Mouse (Mus musculus): ENCODE data around the gene Slc20a1. TPM values are rescaled to one million over a fixed set of nuclear protein-coding genes. Genes with fewer than 3 reads are reported as not detected.

The Slc20a1 gene
- polyA plus RNA-seq, 1 experiment from 2014 or later: 60.4 TPM

DNA sequence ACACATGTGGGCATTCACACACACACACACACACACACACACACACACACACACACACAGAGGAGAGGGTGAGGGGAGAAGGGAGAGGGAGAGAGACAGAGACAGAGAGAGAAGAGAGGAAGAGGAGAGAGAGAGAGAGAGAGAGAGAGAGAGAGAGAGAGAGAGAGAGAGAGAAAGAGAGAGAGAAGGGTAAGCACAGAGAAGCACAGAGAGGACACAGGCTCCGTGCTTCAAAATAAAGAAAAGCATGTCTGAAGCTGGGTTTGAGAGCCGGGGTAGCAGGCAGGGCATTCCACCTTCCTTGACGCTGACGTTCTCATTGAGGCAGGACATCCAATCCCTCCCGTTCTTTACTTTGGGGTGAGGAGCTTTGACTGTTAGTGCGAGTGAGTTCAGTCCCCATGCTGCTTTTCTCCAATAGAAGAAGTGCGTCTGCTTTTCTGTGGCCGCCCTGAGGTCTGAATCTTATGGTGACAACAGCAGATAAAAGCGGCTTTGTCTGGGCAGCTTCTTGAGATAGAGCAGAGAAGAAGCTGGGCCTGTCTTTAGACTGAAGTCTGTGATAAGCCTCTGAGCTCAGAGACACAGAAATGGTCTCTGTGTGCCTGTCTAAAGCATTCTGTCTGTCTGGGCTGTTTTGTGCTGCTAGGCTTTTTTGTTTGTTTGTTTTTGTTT, 35.4 kb downstream of the Slc20a1 start:
- WGBS: 39% methylated on average over 9 of the region's 9 CpGs
- no peak for ATAC-seq (replicated peaks)

DNA sequence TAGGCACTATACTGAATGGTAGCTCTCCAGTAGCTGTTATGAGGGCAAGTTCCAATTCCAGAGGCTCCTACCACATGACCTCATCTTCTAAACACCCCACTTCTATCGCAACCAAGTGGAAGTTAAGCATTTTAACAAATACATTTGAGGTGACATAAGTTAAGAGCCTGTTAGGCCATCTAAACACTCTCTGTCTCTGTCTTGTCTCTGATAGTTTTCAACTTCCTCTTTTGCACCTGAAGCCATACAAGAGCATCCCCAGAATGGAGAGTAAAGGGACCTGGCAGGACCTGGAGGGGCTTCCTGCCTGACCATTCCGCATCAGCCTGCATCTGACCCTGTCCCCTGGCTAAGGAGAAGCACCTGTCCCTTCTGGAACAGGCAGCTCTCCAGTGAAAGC, 36.2 kb downstream of the Slc20a1 start:
- ATAC-seq (replicated peaks): no peak
- WGBS: 91% methylated on average over 2 of the region's 2 CpGs
- no peaks in the 10 kb centered on the region for H3K36me3 ChIP-seq (replicated peaks)
- no peak overlapping the region for H3K27ac ChIP-seq
- no peak overlapping the region for H3K4me3 ChIP-seq
- no peak overlapping the region for H3K4me2 ChIP-seq
- no peaks in the 10 kb centered on the region for H3K27me3 ChIP-seq (replicated peaks)
- H3K9me3 ChIP-seq: no peaks in the 10 kb centered on the region
- no peaks in the 10 kb centered on the region for H3K4me1 ChIP-seq
- H3K9ac ChIP-seq: no peak overlapping the region

More for the DNA sequence above, 35.4 kb downstream of the Slc20a1 start:
- Histone ChIP-seq H3K4me1 (no peaks in the 10 kb centered on the region), H3K4me3 (no peak overlapping the region), H3K27ac (no peak overlapping the region), H3K27me3 (replicated peaks) (no peaks in the 10 kb centered on the region), H3K9me3 (no peaks in the 10 kb centered on the region), H3K4me2 (no peak overlapping the region), H3K9ac (no peak overlapping the region), H3K36me3 (replicated peaks) (no peaks in the 10 kb centered on the region)

DNA sequence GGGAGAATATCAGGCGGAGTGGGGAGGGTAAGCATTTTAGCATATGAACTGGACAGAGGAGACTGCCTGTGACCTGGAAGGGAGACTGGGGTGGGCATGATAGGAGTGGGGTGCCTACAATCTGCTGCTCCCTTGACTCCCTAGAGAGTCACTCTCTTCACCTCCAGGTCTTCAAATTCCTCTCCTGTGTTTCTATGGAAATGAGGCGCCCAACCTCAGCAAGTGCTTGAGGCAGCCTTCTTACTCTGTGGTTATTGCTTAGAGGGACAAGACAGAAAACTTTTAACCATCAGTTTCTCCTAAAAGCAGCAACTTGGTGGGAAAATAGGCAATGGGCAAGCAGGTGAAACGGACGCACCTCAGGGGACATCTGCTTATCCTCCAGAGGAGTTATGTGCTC, 38.0 kb downstream of the Slc20a1 start:
- Histone ChIP-seq H3K27ac (no peak overlapping the region), H3K4me1 (no peaks in the 10 kb centered on the region), H3K27me3 (replicated peaks) (no peaks in the 10 kb centered on the region), H3K36me3 (replicated peaks) (no peaks in the 10 kb centered on the region), H3K4me2 (no peak overlapping the region), H3K9me3 (no peaks in the 10 kb centered on the region), H3K4me3 (no peak overlapping the region), H3K9ac (no peak overlapping the region)
- ATAC-seq (replicated peaks): no peak
- WGBS: 69% methylated on average over 4 of the region's 4 CpGs

DNA sequence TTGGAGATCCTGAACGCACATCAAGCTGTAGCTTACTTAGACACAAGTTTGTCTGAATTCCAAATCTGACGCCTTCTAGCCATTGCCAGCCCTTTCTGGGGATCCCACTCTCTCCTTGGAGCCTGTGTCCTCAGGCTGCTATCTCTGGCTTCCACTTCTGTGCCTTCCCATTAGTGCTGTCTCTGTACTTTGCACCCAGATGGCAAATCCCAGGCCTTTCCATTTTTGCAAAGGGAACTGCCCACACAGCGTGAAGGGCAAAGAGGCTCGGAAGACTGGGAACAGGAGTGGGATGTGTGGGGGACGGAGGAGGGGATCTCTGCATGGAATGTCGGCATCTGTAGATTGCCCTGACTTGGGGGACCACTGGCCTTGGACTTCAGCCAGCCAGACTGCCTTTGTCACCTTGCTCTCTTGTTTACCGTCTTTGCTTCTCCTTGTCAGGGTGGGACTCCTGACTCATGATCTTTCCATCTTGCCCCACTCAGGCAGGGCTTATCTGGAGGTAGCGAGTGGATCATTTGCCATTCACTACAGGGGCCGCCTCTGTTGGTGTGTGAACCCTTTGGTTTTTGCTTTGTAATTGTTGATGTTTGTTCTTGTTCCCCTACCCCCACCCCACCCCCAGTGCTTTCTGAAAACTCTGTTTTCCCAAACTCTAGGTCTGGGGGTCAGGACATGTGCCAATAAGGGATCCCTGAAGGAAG, 42.3 kb downstream of the Slc20a1 start:
- 75% methylated on average over 9 of the region's 9 CpGs for WGBS
- ATAC-seq (replicated peaks): no peak

DNA sequence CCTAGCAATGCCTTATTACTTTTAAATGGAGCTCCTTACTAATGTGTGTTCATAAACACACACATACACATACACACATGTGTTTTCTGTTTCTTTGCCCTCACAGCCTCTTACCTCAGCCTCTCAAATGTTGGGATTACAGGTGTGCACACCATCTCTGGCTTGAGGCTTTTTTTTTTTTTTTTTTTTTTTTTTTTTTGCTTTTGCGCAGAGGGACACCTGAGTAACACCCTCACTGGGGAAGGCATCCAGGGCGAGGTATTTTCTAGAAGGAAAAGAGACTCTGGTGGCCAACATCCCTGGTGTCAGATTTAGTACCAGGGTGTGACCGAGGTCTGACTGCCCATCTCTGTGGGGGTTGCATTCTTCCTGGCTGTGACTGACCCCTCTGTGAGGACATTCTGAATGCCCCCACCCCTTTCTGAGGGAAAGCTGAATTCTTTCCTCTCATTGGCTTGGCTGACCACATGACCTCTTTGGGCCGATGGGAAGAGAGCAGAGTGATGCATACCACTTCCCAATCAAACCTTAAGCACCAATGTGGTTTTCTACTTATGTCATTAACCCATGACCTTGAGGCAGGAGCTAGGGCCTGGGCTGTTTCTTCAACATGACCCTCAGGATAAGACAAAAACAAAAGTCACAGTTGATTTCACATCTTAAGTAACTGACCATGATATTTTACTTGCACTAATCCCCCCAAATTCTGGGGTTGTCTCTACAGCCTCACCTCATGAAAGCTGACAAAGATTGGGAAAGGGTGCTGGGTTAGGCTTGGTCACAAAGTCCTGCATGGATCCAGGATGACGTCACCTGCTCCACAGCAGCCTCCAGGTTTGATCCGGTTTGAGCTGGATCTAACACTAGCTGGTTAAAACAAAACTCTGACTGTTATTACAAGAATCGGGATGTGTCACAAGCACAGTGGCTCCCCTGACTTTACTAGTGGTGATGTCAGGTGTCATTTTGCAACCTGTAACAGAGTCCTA, 43.6 kb downstream of the Slc20a1 start:
- no peak for ATAC-seq (replicated peaks)
- Histone ChIP-seq H3K9ac (no peak overlapping the region), H3K27me3 (replicated peaks) (no peaks in the 10 kb centered on the region), H3K4me1 (no peaks in the 10 kb centered on the region), H3K27ac (no peak overlapping the region), H3K4me3 (no peak overlapping the region), H3K9me3 (no peaks in the 10 kb centered on the region), H3K36me3 (replicated peaks) (no peaks in the 10 kb centered on the region), H3K4me2 (no peak overlapping the region)
- WGBS: 67% methylated on average over 7 of the region's 7 CpGs

More for the DNA sequence above, 42.3 kb downstream of the Slc20a1 start:
- Histone ChIP-seq H3K36me3 (replicated peaks) (no peaks in the 10 kb centered on the region), H3K4me3 (no peak overlapping the region), H3K27ac (no peak overlapping the region), H3K9me3 (no peaks in the 10 kb centered on the region), H3K4me1 (no peaks in the 10 kb centered on the region), H3K27me3 (replicated peaks) (no peaks in the 10 kb centered on the region), H3K4me2 (no peak overlapping the region), H3K9ac (no peak overlapping the region)

DNA sequence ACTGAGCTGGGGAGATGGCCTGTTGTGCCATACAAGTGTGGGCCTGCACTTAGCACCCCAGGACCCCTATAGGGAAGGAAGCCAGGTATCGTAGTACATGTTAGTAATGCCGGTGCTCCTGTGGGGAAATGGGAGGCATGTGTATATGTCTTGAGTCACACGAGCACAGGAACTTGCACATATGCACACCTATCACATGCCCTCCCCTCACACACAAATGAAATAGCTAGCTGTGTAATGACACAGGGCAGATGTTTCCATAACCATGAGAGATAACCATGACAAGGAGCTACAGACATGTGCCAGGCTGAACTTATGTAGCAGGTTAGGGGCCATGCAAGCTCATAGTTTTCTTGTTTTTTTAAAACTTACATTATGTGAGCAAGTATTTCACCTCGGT, 44.4 kb downstream of the Slc20a1 start:
- WGBS: 89% methylated on average over 4 of the region's 4 CpGs
- Histone ChIP-seq H3K9me3 (no peaks in the 10 kb centered on the region), H3K27ac (no peak overlapping the region), H3K27me3 (replicated peaks) (no peaks in the 10 kb centered on the region), H3K9ac (no peak overlapping the region), H3K4me2 (no peak overlapping the region), H3K4me1 (no peaks in the 10 kb centered on the region), H3K4me3 (no peak overlapping the region), H3K36me3 (replicated peaks) (no peaks in the 10 kb centered on the region)
- ATAC-seq (replicated peaks): no peak

DNA sequence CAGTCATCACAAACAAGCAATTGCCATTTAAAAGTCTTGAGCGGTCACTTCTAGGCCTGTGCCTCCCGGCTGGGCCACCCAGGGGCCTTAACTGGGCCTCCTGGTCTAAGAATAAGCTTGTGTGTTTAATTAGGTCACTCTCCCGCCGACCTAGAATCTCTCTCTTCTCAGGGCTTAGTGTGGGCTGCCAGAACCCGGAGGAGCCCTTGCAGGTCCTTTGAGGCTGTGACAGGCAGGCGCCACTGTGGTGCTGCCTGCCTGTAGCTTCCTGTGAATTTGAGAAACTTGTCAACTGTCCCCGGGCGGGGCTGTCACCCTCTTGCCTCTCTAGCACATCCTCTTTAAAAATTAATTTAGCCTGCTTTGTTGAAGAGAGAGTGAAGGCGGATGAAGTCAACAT, 45.2 kb downstream of the Slc20a1 start:
- Histone ChIP-seq H3K27ac (no peak overlapping the region), H3K36me3 (replicated peaks) (no peaks in the 10 kb centered on the region), H3K9ac (no peak overlapping the region), H3K4me3 (no peak overlapping the region), H3K9me3 (no peaks in the 10 kb centered on the region), H3K4me2 (no peak overlapping the region), H3K27me3 (replicated peaks) (no peaks in the 10 kb centered on the region), H3K4me1 (no peaks in the 10 kb centered on the region)
- WGBS: 53% methylated on average over 9 of the region's 9 CpGs
- ATAC-seq (replicated peaks): no peak

DNA sequence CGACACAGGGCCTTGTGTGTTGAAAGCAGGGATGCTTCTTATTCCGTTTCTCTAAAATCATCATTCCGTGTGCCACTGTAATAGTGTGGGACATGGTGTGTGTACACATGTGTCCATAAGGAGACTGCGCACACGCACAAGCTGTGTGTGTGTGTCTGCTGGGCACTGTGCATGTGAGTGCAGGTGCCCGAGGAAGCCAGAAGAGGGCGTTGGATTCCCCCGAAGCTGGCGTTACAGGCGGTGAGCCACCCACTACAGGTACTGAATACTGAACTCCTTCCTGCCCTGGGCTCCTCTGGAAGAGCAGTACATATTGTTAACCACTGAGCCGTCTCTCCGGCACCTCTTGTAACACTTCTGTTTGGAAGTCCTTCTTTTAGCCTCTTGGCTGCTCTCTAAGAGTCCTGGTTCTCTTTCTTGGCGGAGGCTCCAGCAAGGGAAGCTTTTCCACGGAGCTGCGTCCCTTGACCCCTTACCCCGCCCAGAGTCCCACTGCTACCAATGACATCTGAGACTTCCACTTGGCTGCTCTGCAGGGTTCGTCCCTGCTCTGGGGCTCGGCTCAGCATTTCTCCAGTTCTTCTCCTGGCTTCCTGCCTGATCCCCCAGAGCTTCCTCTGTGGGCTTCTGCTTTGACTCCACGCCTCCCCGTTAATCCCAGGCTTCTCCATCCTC, 46.0 kb downstream of the Slc20a1 start:
- H3K4me2 ChIP-seq: no peak overlapping the region
- H3K9ac ChIP-seq: no peak overlapping the region
- 87% methylated on average over 20 of the region's 20 CpGs for WGBS
- H3K9me3 ChIP-seq: no peaks in the 10 kb centered on the region
- H3K4me3 ChIP-seq: no peak overlapping the region
- H3K36me3 ChIP-seq (replicated peaks): no peaks in the 10 kb centered on the region
- no peak overlapping the region for H3K27ac ChIP-seq
- no peak for ATAC-seq (replicated peaks)
- no peaks in the 10 kb centered on the region for H3K27me3 ChIP-seq (replicated peaks)
- no peaks in the 10 kb centered on the region for H3K4me1 ChIP-seq

DNA sequence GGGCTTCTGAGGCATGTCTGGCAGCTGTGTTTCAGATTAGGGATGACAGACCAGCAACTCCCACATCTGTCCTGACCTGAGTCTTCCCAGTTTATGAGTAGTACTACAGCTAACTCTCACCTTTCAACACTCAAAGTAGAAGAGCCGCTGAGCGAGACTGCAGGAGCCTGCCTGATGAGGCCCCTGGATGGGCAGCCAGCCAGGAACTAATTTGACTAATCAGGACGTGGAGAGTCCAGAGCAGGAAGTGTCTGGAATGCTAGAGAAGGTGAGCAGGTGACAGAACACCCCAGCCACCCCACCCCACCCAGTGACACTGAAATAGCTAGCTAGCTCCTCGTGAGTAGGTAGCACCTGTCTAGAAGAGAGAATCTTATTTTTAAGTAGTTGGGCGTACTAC, 47.1 kb downstream of the Slc20a1 start:
- Histone ChIP-seq H3K4me1 (no peaks in the 10 kb centered on the region), H3K36me3 (replicated peaks) (no peaks in the 10 kb centered on the region), H3K4me2 (no peak overlapping the region), H3K27me3 (replicated peaks) (no peaks in the 10 kb centered on the region), H3K9ac (no peak overlapping the region), H3K4me3 (no peak overlapping the region), H3K9me3 (no peaks in the 10 kb centered on the region), H3K27ac (no peak overlapping the region)
- ATAC-seq (replicated peaks): no peak
- WGBS: 61% methylated on average over 5 of the region's 5 CpGs

DNA sequence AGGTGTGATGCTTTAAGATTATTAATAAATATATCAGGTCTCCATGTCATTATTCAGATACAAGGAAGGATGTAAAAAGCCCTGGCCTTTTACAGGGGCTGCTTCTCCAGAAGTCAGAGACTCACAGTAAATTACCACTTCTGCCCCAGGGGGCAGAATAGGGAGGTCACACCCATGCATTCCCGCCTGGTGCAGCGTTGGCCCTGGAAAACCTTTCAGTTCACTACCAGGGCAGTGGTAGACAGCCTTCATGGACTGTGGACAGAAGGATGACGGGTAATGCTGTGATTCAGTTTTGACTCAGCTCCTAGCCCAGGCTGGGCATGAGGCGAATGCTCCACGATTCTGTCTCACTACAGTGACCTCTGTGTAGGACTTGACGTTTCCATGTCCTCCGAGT, 47.9 kb downstream of the Slc20a1 start:
- Histone ChIP-seq H3K4me3 (no peak overlapping the region), H3K4me1 (no peaks in the 10 kb centered on the region), H3K4me2 (no peak overlapping the region), H3K27me3 (replicated peaks) (no peaks in the 10 kb centered on the region), H3K9me3 (no peaks in the 10 kb centered on the region), H3K27ac (no peak overlapping the region), H3K9ac (no peak overlapping the region), H3K36me3 (replicated peaks) (no peaks in the 10 kb centered on the region)
- 83% methylated on average over 7 of the region's 7 CpGs for WGBS
- ATAC-seq (replicated peaks): no peak

DNA sequence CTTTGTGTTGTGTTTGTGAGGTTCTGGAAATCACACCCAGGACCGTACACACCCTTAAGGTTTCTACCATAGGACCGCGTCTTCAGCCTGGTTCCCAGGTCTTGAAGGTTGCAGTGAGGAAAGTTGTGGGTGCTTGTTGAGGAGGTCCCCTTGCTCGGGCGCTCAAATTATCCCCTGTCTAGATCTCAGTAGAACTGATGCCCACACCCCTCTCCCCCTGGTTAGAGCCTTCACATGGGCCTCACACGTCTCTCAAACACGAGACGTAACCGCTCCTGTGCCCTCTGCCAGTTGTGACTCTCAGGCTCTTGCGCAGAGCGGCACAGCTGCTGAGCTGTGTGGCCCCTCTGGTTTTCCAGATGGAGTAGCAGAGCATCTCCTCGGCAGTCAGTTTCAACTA, 48.4 kb downstream of the Slc20a1 start:
- no peak for ATAC-seq (replicated peaks)
- Histone ChIP-seq H3K4me2 (no peak overlapping the region), H3K27me3 (replicated peaks) (no peaks in the 10 kb centered on the region), H3K9ac (no peak overlapping the region), H3K9me3 (no peaks in the 10 kb centered on the region), H3K36me3 (replicated peaks) (no peaks in the 10 kb centered on the region), H3K27ac (no peak overlapping the region), H3K4me3 (no peak overlapping the region), H3K4me1 (no peaks in the 10 kb centered on the region)
- WGBS: 93% methylated on average over 12 of the region's 12 CpGs

DNA sequence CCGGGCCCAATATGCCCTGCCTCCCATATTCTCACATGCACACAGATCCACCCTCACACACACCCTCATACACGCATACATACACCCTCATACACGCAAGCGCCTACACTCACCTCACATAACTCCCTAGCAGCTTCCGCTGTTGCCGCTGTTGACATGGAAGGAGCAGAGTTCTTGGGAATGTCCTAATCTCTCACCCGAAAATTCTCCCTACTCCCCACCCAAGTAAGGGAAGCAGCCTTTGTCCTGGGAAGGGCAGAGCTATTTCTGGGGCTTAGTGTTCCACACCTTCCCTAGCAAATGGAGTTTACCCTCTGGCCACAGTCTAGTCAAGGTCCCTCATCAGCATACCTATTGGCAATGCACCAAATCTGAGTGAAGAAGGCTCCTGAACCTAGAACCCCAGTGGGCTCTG, 49.1 kb downstream of the Slc20a1 start:
- H3K9me3 ChIP-seq: no peaks in the 10 kb centered on the region
- no peak overlapping the region for H3K4me2 ChIP-seq
- 93% methylated on average over 7 of the region's 7 CpGs for WGBS
- no peak overlapping the region for H3K27ac ChIP-seq
- no peaks in the 10 kb centered on the region for H3K36me3 ChIP-seq (replicated peaks)
- no peaks in the 10 kb centered on the region for H3K27me3 ChIP-seq (replicated peaks)
- no peak overlapping the region for H3K4me3 ChIP-seq
- no peak for ATAC-seq (replicated peaks)
- no peak overlapping the region for H3K9ac ChIP-seq
- H3K4me1 ChIP-seq: no peaks in the 10 kb centered on the region

Data from midbrain, embryonic 15.5 days (tissue).